Mouse (Mus musculus) midbrain, embryonic 12.5 days (tissue): ENCODE measurements around the gene H6pd. TPM values are rescaled to one million over a fixed set of nuclear protein-coding genes. Genes with fewer than 3 reads are reported as not detected.

Experiments used
- ATAC-seq: fragments of 200-750 bp; cut with Nextera tagmentation; 2 replicates; pipeline ENCODE4 v1.8.0; 2017; ENCODE audit warnings: low read depth, moderate TSS enrichment, moderate library complexity; ENCODE audit not compliant: low FRiP score
- H3K27ac ChIP-seq: fragments of 300-500 bp; sonication (generic); replicated peaks from 2 replicates; pipeline ENCODE4 v1.5.1; 2016; ENCODE audit warnings: mild to moderate bottlenecking
- H3K27me3 ChIP-seq: fragments of 300-500 bp; sonication (generic); 2 replicates; pipeline ENCODE4 v1.6.1; 2016; ENCODE audit warnings: mild to moderate bottlenecking
- H3K36me3 ChIP-seq: fragments of 300-500 bp; sonication (generic); 2 replicates; pipeline ENCODE4 v1.6.1; 2016
- H3K4me1 ChIP-seq: fragments of 300-500 bp; sonication (generic); 2 replicates; pipeline ENCODE4 v1.6.1; 2016
- H3K4me2 ChIP-seq: fragments of 300-500 bp; sonication (generic); replicated peaks from 2 replicates; pipeline ENCODE4 v1.6.1; 2016; ENCODE audit warnings: mild to moderate bottlenecking, moderate library complexity
- H3K4me3 ChIP-seq: fragments of 300-500 bp; sonication (generic); 2 replicates; pipeline ENCODE4 v1.5.1; 2016; ENCODE audit warnings: mild to moderate bottlenecking
- H3K9ac ChIP-seq: fragments of 300-500 bp; sonication (generic); replicated peaks from 2 replicates; pipeline ENCODE4 v1.6.1; 2016; ENCODE audit warnings: mild to moderate bottlenecking, moderate library complexity
- H3K9me3 ChIP-seq: fragments of 300-500 bp; sonication (generic); 2 replicates; pipeline ENCODE4 v1.6.1; 2016; ENCODE audit warnings: mild to moderate bottlenecking
- whole genome bisulfite sequencing: fragments of 180-500 bp; shearing (Covaris S2); methylation state at CpG from one replicate; pipeline ENCODE4 v1.1.7; 2016; 5-methylcytosine and 5-hydroxymethylcytosine counted together
- polyA plus RNA-seq: library from polyadenylated mRNA; unstranded; fragments of >200 nt; fragmentation: Nextera tagmentation; extraction: Ambion mirVana; gene quantifications from 2 replicates; pipeline ENCODE4 v1.2.1, GENCODE M21; 2016

Gene H6pd
- 2.9 and 4.1 TPM in 2 replicates for polyA plus RNA-seq

DNA sequence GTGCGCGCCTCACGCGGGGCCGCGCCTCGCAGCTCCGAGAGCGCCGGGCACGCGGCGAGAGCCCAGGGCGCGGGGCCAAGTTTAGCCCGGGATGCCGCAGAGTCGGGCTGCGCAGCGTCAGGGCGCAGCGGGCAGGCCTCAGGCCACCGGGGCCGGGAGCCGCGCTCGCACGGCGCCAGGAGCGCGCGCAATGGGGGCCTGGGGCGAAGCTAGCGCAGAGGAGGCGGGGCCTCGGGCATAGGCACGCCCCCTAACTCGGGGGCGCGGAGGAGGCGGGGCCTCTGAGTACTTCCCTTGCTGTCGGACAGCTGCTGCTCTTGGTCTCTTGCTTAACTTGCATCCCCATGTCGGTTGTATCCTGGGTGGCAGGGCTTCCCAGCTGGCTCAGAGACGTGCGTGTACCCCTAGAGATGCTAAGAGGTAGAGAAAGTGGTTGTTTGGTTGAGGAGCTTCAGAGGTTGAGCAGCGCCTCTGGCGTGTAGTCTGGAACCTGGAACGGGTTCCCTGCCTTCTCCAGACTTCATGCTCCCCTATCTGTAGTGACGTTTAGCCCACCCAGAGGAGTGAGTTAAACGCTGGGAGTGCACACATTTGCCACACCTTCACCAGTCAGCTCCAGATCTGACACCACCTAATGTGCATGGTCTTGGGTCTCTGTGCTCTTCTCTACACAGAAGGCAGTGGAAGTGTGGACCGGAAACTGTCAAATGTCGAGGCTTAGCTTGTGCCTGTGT lies at the start of gene H6pd:
Gene H6pd (minus strand): TSS at position 171 of the 734 bp plus-strand sequence.
- H3K4me2 ChIP-seq: peak within 1 kb of the TSS; percentile 83
- ATAC-seq: peak; percentile 90
- 6% methylated on average over 52 of the region's 52 CpGs for WGBS
- H3K9me3 ChIP-seq: no peaks in the 10 kb centered on the region
- H3K4me1 ChIP-seq: peaks cover 6% of the 10 kb centered on the region; the same call in 1 of the 2 replicates
- H3K27ac ChIP-seq: peak within 1 kb of the TSS; percentile 87
- H3K27me3 ChIP-seq: peaks cover 21% of the 10 kb centered on the region
- H3K9ac ChIP-seq: peak within 1 kb of the TSS; percentile 74
- H3K4me3 ChIP-seq: peak within 1 kb of the TSS; percentile 74
- no peaks in the 10 kb centered on the region for H3K36me3 ChIP-seq

DNA sequence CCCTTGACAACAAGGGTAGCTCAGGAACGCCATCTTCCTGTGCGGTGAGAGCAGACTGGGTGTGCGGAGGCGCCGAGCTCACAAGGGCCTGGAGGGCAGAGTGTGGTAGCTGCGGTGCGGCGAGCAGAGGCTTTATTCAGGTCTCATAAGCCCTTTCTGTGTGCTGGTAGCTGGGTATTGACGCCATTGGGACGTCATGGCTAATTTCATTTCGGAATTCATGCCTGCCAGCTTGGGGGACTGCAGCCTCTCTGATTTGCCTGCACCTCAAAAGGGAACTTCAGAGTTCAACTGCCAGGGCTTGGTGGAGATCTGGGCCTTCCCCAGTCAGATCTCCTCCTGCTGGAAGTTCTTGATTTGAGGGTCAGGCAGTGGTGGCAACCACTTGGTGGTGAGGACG lies 48.9 kb upstream of the H6pd start:
- peaks cover 3% of the 10 kb centered on the region for H3K27me3 ChIP-seq
- no peak overlapping the region for H3K9ac ChIP-seq
- H3K9me3 ChIP-seq: no peaks in the 10 kb centered on the region
- 92% methylated on average over 12 of the region's 12 CpGs for WGBS
- H3K27ac ChIP-seq: no peak overlapping the region
- 0 out of 2 replicates have a peak, but pooled peaks cover 2% of the 10 kb centered on the region for H3K4me1 ChIP-seq
- H3K4me2 ChIP-seq: no peak overlapping the region
- no peak overlapping the region for H3K4me3 ChIP-seq
- H3K36me3 ChIP-seq: no peaks in the 10 kb centered on the region
- no peak for ATAC-seq

DNA sequence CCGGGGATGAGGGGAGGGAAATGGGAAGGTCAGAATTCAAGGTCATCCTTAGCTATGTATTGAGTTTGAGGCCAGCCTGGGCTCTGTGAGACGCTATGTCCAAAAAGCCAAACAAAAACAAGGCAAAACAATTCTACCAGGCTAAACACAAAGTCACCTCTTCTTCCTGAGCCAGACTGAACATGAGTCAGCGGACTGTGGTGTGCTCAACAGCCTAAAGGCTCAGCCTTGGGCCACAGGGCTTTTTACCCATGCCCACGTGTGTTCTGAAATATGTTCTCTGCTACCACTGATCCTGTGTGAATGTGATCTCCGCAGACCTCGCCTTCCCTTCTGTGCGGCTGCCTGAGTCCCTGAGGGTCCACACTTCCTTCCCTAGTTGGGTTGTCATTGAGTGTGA lies 47.3 kb upstream of the H6pd start:
- Histone ChIP-seq H3K9me3 (no peaks in the 10 kb centered on the region), H3K27me3 (peaks cover 11% of the 10 kb centered on the region), H3K9ac (no peak overlapping the region), H3K4me3 (no peak overlapping the region), H3K36me3 (no peaks in the 10 kb centered on the region), H3K27ac (no peak overlapping the region), H3K4me1 (0 out of 2 replicates have a peak, but pooled peaks cover 2% of the 10 kb centered on the region), H3K4me2 (no peak overlapping the region)
- WGBS: 88% methylated on average over 7 of the region's 7 CpGs
- no peak for ATAC-seq

DNA sequence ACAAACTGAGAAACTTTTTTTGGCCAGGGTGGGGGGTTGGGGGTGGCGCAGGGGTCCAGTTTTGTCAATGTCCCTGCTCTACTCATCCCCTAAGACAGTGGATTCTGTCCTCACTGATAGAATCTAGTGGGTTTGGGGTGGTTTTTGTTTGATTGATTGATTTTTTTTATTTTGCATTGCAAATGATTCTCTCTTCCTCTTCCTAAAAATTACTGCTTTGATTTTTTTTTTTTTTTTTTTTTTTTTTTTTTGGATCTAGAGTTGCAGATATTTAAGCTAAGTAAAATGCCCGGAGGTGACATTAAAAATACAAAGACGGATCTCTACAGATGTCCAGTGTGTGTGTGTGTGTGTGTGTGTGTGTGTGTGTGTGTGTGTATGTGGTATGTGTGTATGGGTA lies 43.6 kb upstream of the H6pd start:
- Histone ChIP-seq H3K9me3 (no peaks in the 10 kb centered on the region), H3K9ac (no peak overlapping the region), H3K27ac (no peak overlapping the region), H3K27me3 (peaks cover 46% of the 10 kb centered on the region), H3K4me1 (peaks cover 18% of the 10 kb centered on the region), H3K36me3 (no peaks in the 10 kb centered on the region), H3K4me2 (no peak overlapping the region), H3K4me3 (no peak overlapping the region)
- 93% methylated on average over 3 of the region's 3 CpGs for WGBS
- ATAC-seq: no peak

DNA sequence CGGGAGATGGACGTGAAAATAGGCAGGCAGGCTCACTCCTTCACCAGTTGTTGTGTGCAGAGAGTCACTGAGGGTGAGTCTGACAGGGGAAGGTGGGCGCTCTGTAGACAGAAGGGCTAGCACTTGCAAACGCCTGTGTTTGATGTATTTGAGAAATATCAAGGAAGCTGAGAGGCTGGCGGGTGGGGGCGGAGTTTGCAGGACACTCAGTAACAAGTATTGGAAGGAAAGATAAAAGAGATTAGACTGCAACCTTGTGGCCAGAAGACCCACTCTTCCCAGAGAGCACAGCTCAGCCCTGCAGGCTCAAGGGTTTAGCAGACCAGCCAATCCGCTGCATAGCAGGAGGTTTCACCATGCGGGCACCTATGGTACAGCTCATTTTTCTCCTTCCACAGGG lies 42.7 kb upstream of the H6pd start:
- Histone ChIP-seq H3K27ac (no peak overlapping the region), H3K9ac (no peak overlapping the region), H3K4me1 (peaks cover 18% of the 10 kb centered on the region), H3K4me2 (no peak overlapping the region), H3K36me3 (no peaks in the 10 kb centered on the region), H3K9me3 (no peaks in the 10 kb centered on the region), H3K27me3 (peaks cover 53% of the 10 kb centered on the region), H3K4me3 (no peak overlapping the region)
- WGBS: 77% methylated on average over 8 of the region's 8 CpGs
- ATAC-seq: no peak

DNA sequence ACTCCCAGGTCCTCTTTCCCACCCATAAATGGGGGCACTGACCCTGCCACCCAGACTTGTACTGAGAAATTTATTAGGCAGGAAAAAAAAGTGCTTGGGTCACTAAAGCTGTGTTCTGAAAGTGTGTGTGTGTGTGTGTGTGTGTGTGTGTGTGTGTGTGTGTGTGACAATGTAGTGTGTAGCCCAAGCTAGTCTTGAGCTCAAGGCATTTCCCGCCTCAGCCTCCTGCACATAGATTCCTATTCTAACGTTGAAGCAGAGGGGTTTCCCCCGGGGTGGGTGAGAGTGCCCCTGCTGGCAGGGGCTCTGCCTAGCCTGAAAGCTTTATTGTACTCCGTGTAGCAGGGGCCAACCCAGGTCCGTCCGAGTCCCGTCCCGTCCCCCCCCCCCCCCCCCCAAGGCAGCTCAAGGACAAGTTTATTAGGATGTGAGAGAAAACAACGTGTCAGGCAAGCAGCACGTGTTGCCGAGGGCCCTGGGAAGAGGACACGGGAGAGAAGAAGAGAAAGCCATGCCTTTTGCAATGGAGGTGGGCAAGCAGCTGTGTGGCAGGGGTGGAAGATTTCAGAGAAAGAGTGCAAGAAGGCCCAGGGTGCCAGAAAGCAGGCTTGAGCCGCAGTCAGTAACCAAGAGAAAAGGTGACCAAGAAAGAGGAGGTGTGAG lies 40.9 kb upstream of the H6pd start:
- Histone ChIP-seq H3K4me1 (peaks cover 18% of the 10 kb centered on the region), H3K4me2 (no peak overlapping the region; the same call in 1 of the 2 replicates), H3K9ac (no peak overlapping the region), H3K27me3 (peaks cover 63% of the 10 kb centered on the region), H3K9me3 (no peaks in the 10 kb centered on the region), H3K4me3 (0 out of 2 replicates have a peak overlapping the region, but pooled peaks have one; percentile 45), H3K36me3 (no peaks in the 10 kb centered on the region), H3K27ac (no peak overlapping the region)
- 15% methylated on average over 13 of the region's 13 CpGs for WGBS
- ATAC-seq: no peak

DNA sequence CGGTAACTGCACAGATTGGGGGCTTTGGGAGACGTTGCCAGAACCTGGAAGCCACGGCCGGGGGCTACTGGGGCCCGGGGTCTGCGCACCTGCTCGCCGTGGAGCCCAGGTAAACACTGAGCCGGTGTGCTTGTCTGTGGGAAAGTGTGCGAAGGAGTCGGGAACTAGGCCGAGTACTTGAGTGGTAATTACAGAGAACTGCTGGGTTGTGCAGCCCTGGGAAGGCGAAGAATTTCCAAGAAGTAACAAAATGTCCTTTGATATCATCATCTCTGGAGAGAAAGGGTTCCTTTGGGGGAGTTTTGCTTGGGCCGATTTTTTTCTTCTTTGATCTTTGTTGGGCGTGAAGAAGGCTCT lies 40.3 kb upstream of the H6pd start:
- H3K27ac ChIP-seq: no peak overlapping the region
- peak overlapping the region; percentile 82 for H3K4me2 ChIP-seq
- no peaks in the 10 kb centered on the region for H3K9me3 ChIP-seq
- H3K4me3 ChIP-seq: peak overlapping the region; percentile 45
- no peak for ATAC-seq
- 20% methylated on average over 15 of the region's 15 CpGs for WGBS
- H3K4me1 ChIP-seq: peaks cover 18% of the 10 kb centered on the region
- H3K36me3 ChIP-seq: no peaks in the 10 kb centered on the region
- H3K27me3 ChIP-seq: peaks cover 63% of the 10 kb centered on the region
- H3K9ac ChIP-seq: peak overlapping the region; percentile 46

DNA sequence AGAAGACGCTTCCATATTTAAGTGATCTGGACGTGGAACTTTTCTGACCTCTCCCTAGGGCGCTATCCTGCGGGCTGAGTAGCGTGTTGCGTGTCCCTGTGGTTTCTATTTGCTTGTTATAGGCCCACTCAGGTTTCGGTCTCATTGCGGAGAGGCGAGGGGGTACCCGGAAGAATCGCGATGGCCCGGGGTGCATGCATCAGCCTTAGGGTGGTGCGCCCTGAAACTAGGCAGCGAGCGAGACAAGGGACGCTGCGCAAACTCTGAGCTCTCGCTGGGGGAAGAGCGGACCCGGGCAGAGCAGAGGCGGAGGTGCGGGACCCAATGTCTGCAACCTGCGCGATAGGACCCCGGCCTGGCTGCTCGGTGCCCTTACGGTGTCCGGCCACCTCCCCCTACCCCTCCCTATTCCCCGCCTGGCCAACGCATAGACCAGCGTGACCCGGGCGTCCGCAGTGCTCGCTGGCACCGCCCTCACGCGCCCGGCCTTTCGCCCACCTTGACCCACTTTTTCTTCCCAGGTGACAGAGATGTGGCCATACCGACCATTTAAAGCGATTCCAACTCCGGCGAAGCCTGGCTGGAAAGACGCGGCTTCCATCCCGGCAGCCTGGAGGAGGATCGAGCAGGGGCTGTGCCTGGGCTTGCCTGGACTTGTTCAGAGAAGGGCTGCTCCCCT lies 39.8 kb upstream of the H6pd start:
- WGBS: under 1% methylated on average over 49 of the region's 49 CpGs
- Histone ChIP-seq H3K4me1 (peaks cover 18% of the 10 kb centered on the region), H3K9me3 (no peaks in the 10 kb centered on the region), H3K9ac (peak overlapping the region; percentile 46), H3K4me3 (peak overlapping the region; percentile 45), H3K27me3 (peaks cover 63% of the 10 kb centered on the region), H3K4me2 (peak overlapping the region; percentile 82), H3K36me3 (no peaks in the 10 kb centered on the region), H3K27ac (no peak overlapping the region)
- ATAC-seq: 0 out of 2 replicates have a peak, but pooled peaks have one; percentile 49

DNA sequence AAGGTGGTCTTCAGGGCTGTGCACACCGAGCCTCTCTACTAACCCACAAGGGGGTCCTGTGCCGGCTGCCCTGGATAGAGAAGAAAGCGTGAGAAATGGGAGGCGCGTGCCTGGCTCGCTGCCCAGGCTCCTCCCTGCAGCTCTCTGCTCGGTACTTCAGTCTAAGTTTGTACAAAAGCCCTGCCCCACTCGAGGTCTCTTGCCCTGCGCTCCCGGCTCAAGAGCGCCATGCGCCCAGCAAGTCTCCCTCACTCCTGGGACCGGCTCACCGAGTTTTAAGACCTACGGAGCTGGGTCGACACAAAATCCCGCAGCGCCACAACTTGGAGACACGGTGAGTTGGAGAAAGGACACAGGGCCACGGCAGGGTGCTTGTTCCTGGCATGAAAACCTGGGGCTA lies 39.2 kb upstream of the H6pd start:
- Histone ChIP-seq H3K36me3 (no peaks in the 10 kb centered on the region), H3K4me2 (peak overlapping the region; percentile 82), H3K4me1 (peaks cover 18% of the 10 kb centered on the region), H3K4me3 (peak overlapping the region; percentile 45), H3K9ac (peak overlapping the region; percentile 46; the same call in 1 of the 2 replicates), H3K9me3 (no peaks in the 10 kb centered on the region), H3K27ac (no peak overlapping the region), H3K27me3 (peaks cover 63% of the 10 kb centered on the region)
- peak; percentile 47; the same call in 1 of the 2 replicates for ATAC-seq
- WGBS: under 1% methylated on average over 20 of the region's 20 CpGs

DNA sequence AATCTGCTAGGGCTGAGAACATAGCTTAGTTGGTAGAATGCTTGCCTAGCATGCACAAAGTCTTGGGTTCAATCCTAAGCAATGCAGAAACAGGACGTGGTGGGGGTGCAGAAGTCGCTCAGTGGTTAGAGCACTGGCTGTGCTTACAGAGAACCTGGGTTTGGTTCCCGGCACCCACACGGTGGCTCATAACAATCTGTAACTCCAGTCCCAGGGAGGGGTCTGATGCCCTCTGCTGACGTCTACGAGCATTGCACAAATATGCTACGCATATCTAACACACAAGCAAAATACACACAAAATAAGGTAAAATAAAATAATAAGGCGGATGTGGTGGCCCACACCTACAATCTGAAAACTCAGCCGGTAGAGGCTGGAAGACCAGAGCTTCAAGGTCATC lies 34.8 kb upstream of the H6pd start:
- Histone ChIP-seq H3K27me3 (peaks cover 41% of the 10 kb centered on the region), H3K9ac (no peak overlapping the region), H3K4me3 (no peak overlapping the region), H3K36me3 (no peaks in the 10 kb centered on the region), H3K9me3 (no peaks in the 10 kb centered on the region), H3K4me1 (peaks cover 12% of the 10 kb centered on the region), H3K27ac (no peak overlapping the region), H3K4me2 (no peak overlapping the region)
- WGBS: 96% methylated on average over 9 of the region's 9 CpGs
- ATAC-seq: no peak

DNA sequence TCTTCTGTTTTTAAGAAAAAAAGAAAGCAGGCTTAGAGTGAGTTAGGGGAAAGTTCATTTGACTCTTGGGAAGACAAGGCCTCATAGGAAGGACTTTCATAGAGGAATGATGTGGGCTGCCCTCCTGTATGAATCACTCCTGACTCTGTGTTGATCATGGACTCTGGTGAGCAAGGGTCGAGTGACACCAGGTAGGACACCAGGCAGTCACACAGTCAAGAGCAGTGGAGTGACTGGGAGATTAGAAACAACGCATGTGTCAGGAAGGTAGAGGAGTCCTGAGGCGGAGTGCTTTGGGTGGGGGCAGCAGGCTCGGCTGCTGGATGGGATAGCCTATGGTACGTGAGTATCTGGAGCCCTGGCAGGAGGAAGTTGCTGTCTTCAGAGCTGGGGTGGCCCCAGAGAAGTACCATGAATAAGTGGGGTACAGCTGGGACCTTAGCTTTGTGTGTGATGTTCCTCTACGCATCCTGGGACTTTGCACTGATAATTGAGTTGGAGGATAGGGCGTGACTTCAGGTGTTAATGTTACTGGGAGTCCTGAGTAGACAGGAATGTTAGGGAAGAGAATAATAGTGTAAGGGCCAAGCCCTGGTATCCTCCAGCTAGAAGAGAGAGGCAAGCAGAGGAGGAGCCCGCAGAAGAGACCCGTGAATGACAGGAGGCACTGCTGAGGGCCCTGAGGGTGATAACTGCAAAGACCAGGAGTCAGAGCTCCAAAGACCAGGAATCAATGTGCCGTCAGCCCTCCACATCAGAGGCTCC lies 32.7 kb upstream of the H6pd start:
- peaks cover 24% of the 10 kb centered on the region for H3K27me3 ChIP-seq
- no peaks in the 10 kb centered on the region for H3K9me3 ChIP-seq
- no peak for ATAC-seq
- WGBS: 84% methylated on average over 10 of the region's 10 CpGs
- no peak overlapping the region for H3K4me2 ChIP-seq
- no peaks in the 10 kb centered on the region for H3K4me1 ChIP-seq
- no peak overlapping the region for H3K27ac ChIP-seq
- no peak overlapping the region for H3K4me3 ChIP-seq
- H3K36me3 ChIP-seq: no peaks in the 10 kb centered on the region
- H3K9ac ChIP-seq: no peak overlapping the region
